ENCODE assay signal across 21 mouse cellular contexts in the genomic region with DNA sequence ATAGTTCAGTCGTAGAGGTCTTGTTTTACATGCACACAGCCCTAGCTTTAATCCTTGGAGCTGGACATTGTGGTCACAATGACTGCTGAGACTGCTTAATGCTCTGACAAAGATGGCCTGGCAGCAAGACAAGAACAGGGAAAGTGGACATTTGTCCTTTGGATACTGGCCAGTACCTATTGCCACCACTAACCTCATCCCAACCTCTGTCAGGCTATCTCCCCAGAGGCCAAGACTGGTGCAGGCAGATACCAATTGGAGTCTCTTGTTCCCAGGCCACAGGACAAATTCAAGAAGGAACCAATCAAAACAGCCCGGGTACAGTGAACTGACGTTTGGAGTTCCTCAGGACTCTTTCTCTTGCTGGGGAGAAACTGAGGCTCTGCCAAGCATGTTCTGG. TPM values are rescaled to one million over a fixed set of nuclear protein-coding genes. Genes with fewer than 3 reads are reported as not detected.
DNase-seq lines count a peak whose midpoint lies in the region; ATAC-seq and TF ChIP-seq lines count a peak whose summit lies in the region.
"Had no signal": no experiment of that assay in that cellular context is flagged by ENCODE, and none has a peak within 500 bp of the region (broad histone marks: within the 10 kb centered on the region; RNA-seq: fewer than 3 reads in every experiment).

No protein-coding gene starts in this region.

- TF ChIP-seq EP300 in liver, postnatal 0 days (IDR thresholded peaks at IDR 0.05; ENCODE audit: low read depth) = no peak

- DNase-seq in heart, adult 11 months = peak; percentile 88
- no peak for DNase-seq in hindbrain, embryonic 10.5 days (ENCODE audit: low spot score)
- peak; percentile 94 for DNase-seq in liver, adult 2 months (ENCODE audit: extremely low read depth, low read depth, low spot score)
- DNase-seq in liver, postnatal 0 days = no peak
- DNase-seq: adrenal gland, postnatal 25 days; cerebellum, adult 2 months; cerebellum, postnatal 10 days; embryo, embryonic 11 days; gastrocnemius, postnatal 10 days; kidney, adult 11 months; kidney, adult 9 months had no signal

- H3K4me3 ChIP-seq in heart, embryonic 12.5 days = no peak overlapping the region
- no peak overlapping the region for H3K4me3 ChIP-seq in hindbrain, embryonic 10.5 days
- H3K4me3 ChIP-seq in hindbrain, embryonic 12.5 days = no peak overlapping the region
- no peak overlapping the region for H3K4me3 ChIP-seq in liver, adult 2 months (ENCODE audit: insufficient read depth, low read depth, low read length)
- H3K4me3 ChIP-seq in liver, postnatal 0 days (ENCODE audit: low read depth, low read length) = no peak overlapping the region
- H3K4me3 ChIP-seq in kidney, embryonic 15.5 days (replicated peaks) = no peak overlapping the region
- H3K4me3 ChIP-seq: embryonic facial prominence, embryonic 15.5 days; erythroblast, embryonic 14.5 days; forebrain, embryonic 15.5 days; heart, embryonic 10.5 days had no signal

- no peaks in the 10 kb centered on the region for H3K36me3 ChIP-seq in heart, embryonic 12.5 days
- no peaks in the 10 kb centered on the region for H3K36me3 ChIP-seq in hindbrain, embryonic 10.5 days
- H3K36me3 ChIP-seq in hindbrain, embryonic 12.5 days = no peaks in the 10 kb centered on the region
- H3K36me3 ChIP-seq in liver, adult 2 months (ENCODE audit: control insufficient read depth, insufficient read depth, low read length) = no peaks in the 10 kb centered on the region
- H3K36me3 ChIP-seq in liver, postnatal 0 days (replicated peaks; ENCODE audit: insufficient read depth, low read length) = no peaks in the 10 kb centered on the region
- no peaks in the 10 kb centered on the region for H3K36me3 ChIP-seq in kidney, embryonic 15.5 days
- H3K36me3 ChIP-seq: embryonic facial prominence, embryonic 15.5 days; forebrain, embryonic 15.5 days; heart, embryonic 10.5 days had no signal

- H3K27me3 ChIP-seq in heart, embryonic 12.5 days (replicated peaks) = no peaks in the 10 kb centered on the region
- H3K27me3 ChIP-seq in hindbrain, embryonic 10.5 days (ENCODE audit: insufficient read depth, poor library complexity, severe bottlenecking) = no peaks in the 10 kb centered on the region
- no peaks in the 10 kb centered on the region for H3K27me3 ChIP-seq in hindbrain, embryonic 12.5 days
- H3K27me3 ChIP-seq in liver, adult 2 months (ENCODE audit: control insufficient read depth, insufficient read depth, low read length) = no peaks in the 10 kb centered on the region
- H3K27me3 ChIP-seq in liver, postnatal 0 days (ENCODE audit: insufficient read depth, low read length) = no peaks in the 10 kb centered on the region
- no peaks in the 10 kb centered on the region for H3K27me3 ChIP-seq in kidney, embryonic 15.5 days
- H3K27me3 ChIP-seq: embryonic facial prominence, embryonic 15.5 days; forebrain, embryonic 15.5 days had no signal

- 64% methylated on average over 3 of the region's 3 CpGs for WGBS in heart, embryonic 12.5 days
- WGBS in hindbrain, embryonic 10.5 days = 73% methylated on average over 3 of the region's 3 CpGs
- WGBS in hindbrain, embryonic 12.5 days = 72% methylated on average over 3 of the region's 3 CpGs
- 26% methylated on average over 3 of the region's 3 CpGs for WGBS in liver, adult 2 months
- whole genome bisulfite sequencing in liver, postnatal 0 days (ENCODE audit: insufficient replicate concordance) = 59% methylated on average over 3 of the region's 3 CpGs
- WGBS in kidney, embryonic 15.5 days = 75% methylated on average over 3 of the region's 3 CpGs

- H3K4me1 ChIP-seq in heart, embryonic 12.5 days (replicated peaks) = peaks cover 10% of the 10 kb centered on the region; the same call in 1 of the 2 replicates
- H3K4me1 ChIP-seq in hindbrain, embryonic 10.5 days (replicated peaks) = peaks cover 29% of the 10 kb centered on the region
- H3K4me1 ChIP-seq in hindbrain, embryonic 12.5 days = peaks cover 10% of the 10 kb centered on the region
- H3K4me1 ChIP-seq in liver, adult 2 months (ENCODE audit: control insufficient read depth, insufficient read depth, low read length) = peaks cover 26% of the 10 kb centered on the region
- peaks cover 17% of the 10 kb centered on the region for H3K4me1 ChIP-seq in liver, postnatal 0 days (ENCODE audit: insufficient read depth)
- H3K4me1 ChIP-seq in kidney, embryonic 15.5 days = peaks cover 12% of the 10 kb centered on the region

- no peak for ATAC-seq in heart, embryonic 12.5 days (ENCODE audit: insufficient number of reproducible peaks, low FRiP score)
- no peak for ATAC-seq in hindbrain, embryonic 12.5 days (ENCODE audit: low FRiP score)
- ATAC-seq in liver, postnatal 0 days = no peak
- ATAC-seq in kidney, embryonic 15.5 days (replicated peaks; ENCODE audit: low FRiP score) = no peak
- ATAC-seq: forebrain, embryonic 15.5 days; hindbrain, embryonic 16.5 days had no signal

- no peak overlapping the region for H3K4me2 ChIP-seq in heart, embryonic 12.5 days
- H3K4me2 ChIP-seq in hindbrain, embryonic 12.5 days (replicated peaks) = no peak overlapping the region
- no peak overlapping the region for H3K4me2 ChIP-seq in liver, postnatal 0 days (ENCODE audit: low read depth, low read length)
- H3K4me2 ChIP-seq in kidney, embryonic 15.5 days = no peak overlapping the region
- H3K4me2 ChIP-seq: embryonic facial prominence, embryonic 15.5 days; forebrain, embryonic 15.5 days had no signal

- no peak for TF ChIP-seq POLR2A in liver, adult 2 months (IDR thresholded peaks at IDR 0.05; ENCODE audit: extremely low read depth, insufficient read depth, low read length)

- no peak for TF ChIP-seq CTCF in liver, adult 2 months (IDR thresholded peaks at IDR 0.05; ENCODE audit: low read depth, low read length)
- TF ChIP-seq CTCF in liver, postnatal 0 days (IDR thresholded peaks at IDR 0.05; ENCODE audit: low read depth) = no peak

- H3K79me2 ChIP-seq in liver, adult 2 months (ENCODE audit: control insufficient read depth, insufficient read depth, low read length) = no peaks in the 10 kb centered on the region

- no peak overlapping the region for H3K9ac ChIP-seq in heart, embryonic 12.5 days
- no peak overlapping the region for H3K9ac ChIP-seq in hindbrain, embryonic 12.5 days
- H3K9ac ChIP-seq in liver, adult 2 months (ENCODE audit: low read depth, low read length) = no peak overlapping the region
- H3K9ac ChIP-seq in liver, postnatal 0 days (replicated peaks) = no peak overlapping the region
- H3K9ac ChIP-seq in kidney, embryonic 15.5 days = no peak overlapping the region
- H3K9ac ChIP-seq: embryonic facial prominence, embryonic 15.5 days; forebrain, embryonic 15.5 days had no signal

- H3K27ac ChIP-seq in heart, embryonic 12.5 days (ENCODE audit: poor library complexity, severe bottlenecking) = no peak overlapping the region
- H3K27ac ChIP-seq in hindbrain, embryonic 10.5 days = peak overlapping the region; percentile 35; the same call in 1 of the 2 replicates
- H3K27ac ChIP-seq in hindbrain, embryonic 12.5 days = no peak overlapping the region
- peak overlapping the region; percentile 5; the same call in 1 of the 2 replicates for H3K27ac ChIP-seq in liver, adult 2 months (replicated peaks; ENCODE audit: insufficient read depth, low read depth, low read length)
- H3K27ac ChIP-seq in liver, postnatal 0 days (ENCODE audit: low read depth) = no peak overlapping the region
- H3K27ac ChIP-seq in kidney, embryonic 15.5 days = no peak overlapping the region
- H3K27ac ChIP-seq: embryonic facial prominence, embryonic 15.5 days; forebrain, embryonic 15.5 days; heart, embryonic 10.5 days had no signal

- no peaks in the 10 kb centered on the region for H3K9me3 ChIP-seq in heart, embryonic 12.5 days (replicated peaks)
- 0 out of 2 replicates have a peak, but pooled peaks cover 3% of the 10 kb centered on the region for H3K9me3 ChIP-seq in hindbrain, embryonic 10.5 days
- peaks cover 5% of the 10 kb centered on the region; the same call in 1 of the 2 replicates for H3K9me3 ChIP-seq in hindbrain, embryonic 12.5 days (replicated peaks)
- H3K9me3 ChIP-seq in liver, postnatal 0 days (ENCODE audit: low read length) = 0 out of 2 replicates have a peak, but pooled peaks cover 2% of the 10 kb centered on the region
- no peaks in the 10 kb centered on the region for H3K9me3 ChIP-seq in kidney, embryonic 15.5 days (replicated peaks)
- H3K9me3 ChIP-seq: embryonic facial prominence, embryonic 15.5 days; forebrain, embryonic 15.5 days; heart, embryonic 10.5 days had no signal

RNA-seq across cellular contexts. Expression of gene Fxyd3, which starts 11.7 kb away (rescaled TPM):
- 0.15 and 0.23 TPM in 2 replicates for polyA plus RNA-seq in heart, embryonic 12.5 days (2016; fragmentation: Nextera tagmentation; extraction: Ambion mirVana)
- 7.9 and 10.8 TPM in 2 replicates for polyA plus RNA-seq in hindbrain, embryonic 10.5 days (2016; fragmentation: Nextera tagmentation; extraction: Ambion mirVana)
- 5.5 and 12.3 TPM in 2 replicates for polyA plus RNA-seq in hindbrain, embryonic 12.5 days (2016; fragmentation: Nextera tagmentation; extraction: Ambion mirVana)
- total RNA-seq in liver, adult 2 months (2014; rRNA removed) = 0.27 and 0.46 TPM in 2 replicates
- polyA plus RNA-seq in liver, adult 2 months (2012; rRNA removed) = 0.50 and 0.83 TPM in 2 replicates
- polyA plus RNA-seq in liver, postnatal 0 days (2015; fragmentation: Nextera tagmentation; extraction: Ambion mirVana) = 3.4 TPM in 2 replicates
- polyA plus RNA-seq in kidney, embryonic 15.5 days (2015; fragmentation: Nextera tagmentation; extraction: Ambion mirVana) = 14.3 and 14.8 TPM in 2 replicates
- total RNA-seq: hematopoietic stem cell, adult 5-6 weeks had no signal
- polyA plus RNA-seq: erythroblast, embryonic 14.5 days; forebrain, embryonic 15.5 days had no signal

RNA-seq across cellular contexts. Expression of gene Hpn, which starts 26.9 kb away (rescaled TPM):
- polyA plus RNA-seq in heart, embryonic 12.5 days (2016; fragmentation: Nextera tagmentation; extraction: Ambion mirVana) = 1.9 and 2.0 TPM in 2 replicates
- polyA plus RNA-seq in hindbrain, embryonic 10.5 days (2016; fragmentation: Nextera tagmentation; extraction: Ambion mirVana) = 3.0 and 4.5 TPM in 2 replicates
- 2.3 and 2.7 TPM in 2 replicates for polyA plus RNA-seq in hindbrain, embryonic 12.5 days (2016; fragmentation: Nextera tagmentation; extraction: Ambion mirVana)
- 282 and 327 TPM in 2 replicates for total RNA-seq in liver, adult 2 months (2014; rRNA removed)
- 883 and 920 TPM in 2 replicates for polyA plus RNA-seq in liver, adult 2 months (2012; rRNA removed)
- 250 and 259 TPM in 2 replicates for polyA plus RNA-seq in liver, postnatal 0 days (2015; fragmentation: Nextera tagmentation; extraction: Ambion mirVana)
- 40.6 and 45.0 TPM in 2 replicates for polyA plus RNA-seq in kidney, embryonic 15.5 days (2015; fragmentation: Nextera tagmentation; extraction: Ambion mirVana)

RNA-seq across cellular contexts. Expression of gene Lgi4, which starts 29.1 kb away (rescaled TPM):
- 0.14 TPM in 1 of 2 replicates, not detected in the other for polyA plus RNA-seq in heart, embryonic 12.5 days (2016; fragmentation: Nextera tagmentation; extraction: Ambion mirVana)
- polyA plus RNA-seq in hindbrain, embryonic 10.5 days (2016; fragmentation: Nextera tagmentation; extraction: Ambion mirVana) = 2.3 and 6.3 TPM in 2 replicates
- polyA plus RNA-seq in hindbrain, embryonic 12.5 days (2016; fragmentation: Nextera tagmentation; extraction: Ambion mirVana) = 2.1 TPM in 2 replicates
- 0.07 and 0.18 TPM in 2 replicates for total RNA-seq in liver, adult 2 months (2014; rRNA removed)
- 0.04 and 0.09 TPM in 2 replicates for polyA plus RNA-seq in liver, adult 2 months (2012; rRNA removed)
- polyA plus RNA-seq in liver, postnatal 0 days (2015; fragmentation: Nextera tagmentation; extraction: Ambion mirVana) = 0.11 TPM in 1 of 2 replicates, not detected in the other
- 0.34 and 0.44 TPM in 2 replicates for polyA plus RNA-seq in kidney, embryonic 15.5 days (2015; fragmentation: Nextera tagmentation; extraction: Ambion mirVana)
- total RNA-seq: hematopoietic stem cell, adult 5-6 weeks had no signal
- polyA plus RNA-seq: erythroblast, embryonic 14.5 days had no signal

RNA-seq across cellular contexts. Expression of gene Fxyd1, which starts 31.2 kb away (rescaled TPM):
- polyA plus RNA-seq in heart, embryonic 12.5 days (2016; fragmentation: Nextera tagmentation; extraction: Ambion mirVana) = 927 and 934 TPM in 2 replicates
- polyA plus RNA-seq in hindbrain, embryonic 10.5 days (2016; fragmentation: Nextera tagmentation; extraction: Ambion mirVana) = 14.0 and 17.1 TPM in 2 replicates
- polyA plus RNA-seq in hindbrain, embryonic 12.5 days (2016; fragmentation: Nextera tagmentation; extraction: Ambion mirVana) = 25.3 and 34.7 TPM in 2 replicates
- total RNA-seq in liver, adult 2 months (2014; rRNA removed) = 127 and 154 TPM in 2 replicates
- polyA plus RNA-seq in liver, adult 2 months (2012; rRNA removed) = 1,507 and 1,555 TPM in 2 replicates
- polyA plus RNA-seq in liver, postnatal 0 days (2015; fragmentation: Nextera tagmentation; extraction: Ambion mirVana) = 300 and 302 TPM in 2 replicates
- 50.8 and 57.9 TPM in 2 replicates for polyA plus RNA-seq in kidney, embryonic 15.5 days (2015; fragmentation: Nextera tagmentation; extraction: Ambion mirVana)
- total RNA-seq: ES-E14 had no signal

RNA-seq across cellular contexts. Expression of gene Fxyd7, which starts 36.9 kb away (rescaled TPM):
- 1.4 and 1.7 TPM in 2 replicates for polyA plus RNA-seq in heart, embryonic 12.5 days (2016; fragmentation: Nextera tagmentation; extraction: Ambion mirVana)
- polyA plus RNA-seq in hindbrain, embryonic 10.5 days (2016; fragmentation: Nextera tagmentation; extraction: Ambion mirVana) = 1.4 and 7.6 TPM in 2 replicates
- 26.3 and 29.8 TPM in 2 replicates for polyA plus RNA-seq in hindbrain, embryonic 12.5 days (2016; fragmentation: Nextera tagmentation; extraction: Ambion mirVana)
- 0.47 TPM in 1 of 2 replicates, not detected in the other for total RNA-seq in liver, adult 2 months (2014; rRNA removed)
- 0.40 and 0.92 TPM in 2 replicates for polyA plus RNA-seq in liver, adult 2 months (2012; rRNA removed)
- 0.16 TPM in 1 of 2 replicates, not detected in the other for polyA plus RNA-seq in liver, postnatal 0 days (2015; fragmentation: Nextera tagmentation; extraction: Ambion mirVana)
- 8.2 and 11.2 TPM in 2 replicates for polyA plus RNA-seq in kidney, embryonic 15.5 days (2015; fragmentation: Nextera tagmentation; extraction: Ambion mirVana)
- total RNA-seq: ES-E14 had no signal
- polyA plus RNA-seq: erythroblast, embryonic 14.5 days had no signal

Comparison
In these comparisons a context has a peak if more than half of its experiments do, and no peak if none do; other contexts are left out.
1. DNase-seq: peak in heart, adult 11 months (single experiment) and liver, adult 2 months (single experiment); none in hindbrain, embryonic 10.5 days (single experiment) and liver, postnatal 0 days (single experiment).
2. H3K27ac ChIP-seq: peak in hindbrain, embryonic 10.5 days (single experiment) and liver, adult 2 months (single experiment); none in heart, embryonic 12.5 days (single experiment), hindbrain, embryonic 12.5 days (single experiment), liver, postnatal 0 days (single experiment) and kidney, embryonic 15.5 days (single experiment).